Comparison of ENCODE assay signal across 26 mouse cellular contexts in genomic region chr4:21532186-21532585, GRCm38 (mm10).
"Had no signal": no experiment of that assay in that cellular context is flagged by ENCODE, and none has a peak within 500 bp of the region (broad histone marks: within the 10 kb centered on the region; RNA-seq: fewer than 3 reads in every experiment).

No protein-coding gene starts in this region.

- H3K9ac ChIP-seq: forebrain, postnatal 0 days; heart, embryonic 12.5 days; hindbrain, embryonic 12.5 days; hindbrain, embryonic 14.5 days; intestine, embryonic 15.5 days; limb, embryonic 12.5 days had no signal

- H3K4me3 ChIP-seq: heart, adult 2 months; heart, embryonic 10.5 days; heart, embryonic 12.5 days; hindbrain, embryonic 10.5 days; hindbrain, embryonic 12.5 days; intestine, embryonic 15.5 days; layer of hippocampus, adult 2 months; left cerebral cortex, adult 2 months; limb, embryonic 10.5 days; limb, embryonic 12.5 days had no signal

- H3K9me3 ChIP-seq: heart, embryonic 10.5 days; heart, embryonic 12.5 days; hindbrain, embryonic 10.5 days; hindbrain, embryonic 12.5 days; intestine, embryonic 15.5 days; limb, embryonic 10.5 days; limb, embryonic 12.5 days had no signal

- DNase-seq: forebrain, postnatal 0 days; gastrocnemius, postnatal 10 days; gastrocnemius, postnatal 36 days; heart, adult 11 months; heart, adult 2 months; heart, postnatal 10 days; heart, postnatal 4 days; kidney, adult 18-20 months; kidney, adult 8-10 months; kidney, postnatal 10 days; kidney, postnatal 25 days; kidney, postnatal 4 days; liver had no signal

- H3K4me2 ChIP-seq: heart, embryonic 12.5 days; hindbrain, embryonic 12.5 days; hindbrain, embryonic 14.5 days; intestine, embryonic 15.5 days; limb, embryonic 12.5 days had no signal

- H3K27ac ChIP-seq: heart, adult 2 months; heart, embryonic 10.5 days; hindbrain, embryonic 10.5 days; hindbrain, embryonic 12.5 days; hindbrain, embryonic 14.5 days; intestine, embryonic 15.5 days; layer of hippocampus, adult 2 months; left cerebral cortex, adult 2 months; limb, embryonic 10.5 days; limb, embryonic 12.5 days had no signal

- H3K36me3 ChIP-seq: heart, embryonic 10.5 days; heart, embryonic 12.5 days; hindbrain, embryonic 10.5 days; hindbrain, embryonic 12.5 days; intestine, embryonic 15.5 days; limb, embryonic 10.5 days; limb, embryonic 12.5 days had no signal

- H3K4me1 ChIP-seq: heart, embryonic 10.5 days; heart, embryonic 12.5 days; hindbrain, embryonic 10.5 days; hindbrain, embryonic 12.5 days; intestine, embryonic 15.5 days; limb, embryonic 10.5 days; limb, embryonic 12.5 days had no signal

- H3K27me3 ChIP-seq: heart, embryonic 12.5 days; hindbrain, embryonic 12.5 days; intestine, embryonic 15.5 days; limb, embryonic 12.5 days had no signal

- ATAC-seq: forebrain, postnatal 0 days; hindbrain, embryonic 16.5 days; inflammation-experienced regulatory T-cells, adult 6 months; intestine, embryonic 15.5 days; intestine, postnatal 0 days had no signal
